Mouse (Mus musculus): ENCODE measurements around the gene Casc1. TPM values are rescaled to one million over a fixed set of nuclear protein-coding genes. Genes with fewer than 3 reads are reported as not detected.

Gene Casc1
- total and polyA plus RNA-seq, 2 experiments from 2014 or later = 1.5 TPM

DNA sequence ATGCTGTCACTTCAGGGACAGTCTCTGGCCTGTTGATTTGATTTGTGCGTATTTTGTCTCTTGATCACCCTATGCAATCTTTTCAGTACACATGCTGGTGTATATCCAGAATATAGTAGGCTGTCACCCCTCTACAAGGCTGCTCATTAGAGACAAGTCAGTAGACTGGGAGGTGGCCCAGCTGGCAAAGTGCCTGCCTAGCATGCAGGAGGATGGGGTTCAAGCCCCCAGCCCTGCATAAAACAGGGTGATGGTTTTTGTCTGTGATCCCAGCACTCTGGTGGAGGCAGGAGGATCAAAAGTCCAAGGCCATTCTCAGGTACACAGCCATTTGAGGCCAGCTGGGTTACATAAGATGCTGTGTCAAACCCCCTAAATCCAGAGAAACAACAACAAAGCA, 24.7 kb downstream of the Casc1 start:
- Histone ChIP-seq H3K4me1 (ENCODE audit: insufficient read depth) (no peaks in the 10 kb centered on the region), H3K27me3 (ENCODE audit: insufficient read depth, low read length) (no peaks in the 10 kb centered on the region), H3K36me3 (ENCODE audit: insufficient read depth) (no peaks in the 10 kb centered on the region), H3K4me2 (ENCODE audit: low read depth) (no peak overlapping the region), H3K9ac (0 out of 2 replicates have a peak overlapping the region, but pooled peaks have one; percentile 4), H3K9me3 (ENCODE audit: low read length) (no peaks in the 10 kb centered on the region), H3K4me3 (ENCODE audit: low read depth, low read length) (no peak overlapping the region), H3K27ac (ENCODE audit: low read depth, low read length) (no peak overlapping the region)
- ATAC-seq (no peak), DNase-seq (no peak)
- TF ChIP-seq CTCF (IDR thresholded peaks at IDR 0.05; ENCODE audit: low read depth) = no peak
- WGBS = 70% methylated on average over 1 of the region's 1 CpGs

DNA sequence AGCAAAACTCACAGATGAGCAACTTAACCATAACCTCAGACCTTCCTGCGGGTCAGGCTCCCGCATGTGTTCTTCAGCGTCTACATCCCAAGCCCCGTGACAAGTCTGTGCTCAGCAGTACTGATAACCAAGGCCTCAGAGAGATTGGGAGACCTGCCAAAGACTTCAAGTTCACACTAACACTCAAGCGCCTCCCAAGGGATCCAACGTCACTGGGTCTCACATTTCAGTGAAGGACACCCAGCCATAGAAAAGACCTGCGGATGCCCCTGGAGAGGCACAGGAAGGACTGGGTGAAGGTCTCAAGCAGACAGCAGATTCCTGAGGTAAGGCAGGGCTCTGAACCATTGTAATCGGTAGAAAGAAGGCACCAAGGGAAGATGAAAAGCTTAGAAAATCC, 28.8 kb downstream of the Casc1 start:
- Histone ChIP-seq H3K4me2 (ENCODE audit: low read depth) (no peak overlapping the region), H3K9ac (no peak overlapping the region), H3K9me3 (ENCODE audit: low read length) (no peaks in the 10 kb centered on the region), H3K27ac (ENCODE audit: low read depth, low read length) (no peak overlapping the region), H3K4me1 (ENCODE audit: insufficient read depth) (no peaks in the 10 kb centered on the region), H3K27me3 (ENCODE audit: insufficient read depth, low read length) (no peaks in the 10 kb centered on the region), H3K36me3 (ENCODE audit: insufficient read depth) (no peaks in the 10 kb centered on the region), H3K4me3 (ENCODE audit: low read depth, low read length) (no peak overlapping the region)
- ATAC-seq (no peak), DNase-seq (no peak)
- TF ChIP-seq CTCF (IDR thresholded peaks at IDR 0.05; ENCODE audit: low read depth) = no peak
- WGBS = 76% methylated on average over 8 of the region's 8 CpGs

GRCm38 (mm10) chr6:145179665-145180064, 31.1 kb downstream of the Casc1 start:
- TF ChIP-seq CTCF (IDR thresholded peaks at IDR 0.05; ENCODE audit: low read depth) = peak; percentile 70
- no peak; the same call in 1 of the 2 replicates for ATAC-seq
- WGBS = 27% methylated on average over 6 of the region's 6 CpGs

DNA sequence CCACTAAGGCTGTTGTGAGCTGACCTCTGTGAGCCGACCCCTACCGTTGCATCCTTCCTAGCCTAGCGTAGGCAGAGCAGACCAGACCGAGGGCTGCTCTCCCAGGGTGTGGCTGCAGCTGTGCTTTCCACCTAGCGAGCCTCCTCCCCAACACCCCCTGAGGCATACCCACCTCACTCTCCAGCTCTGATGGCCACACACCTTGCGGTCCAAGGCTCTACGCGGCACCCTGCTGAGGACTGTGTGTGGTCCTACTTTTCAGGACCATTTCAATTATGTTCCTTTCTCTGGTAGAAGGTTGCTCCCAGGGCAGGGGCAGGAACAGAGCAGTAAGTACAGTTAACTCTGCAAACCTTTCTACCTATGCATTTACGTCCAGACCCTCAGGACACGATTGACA, 34.3 kb downstream of the Casc1 start:
- Histone ChIP-seq H3K4me3 (ENCODE audit: low read depth, low read length) (no peak overlapping the region), H3K36me3 (ENCODE audit: insufficient read depth) (no peaks in the 10 kb centered on the region), H3K4me1 (ENCODE audit: insufficient read depth) (no peaks in the 10 kb centered on the region), H3K27me3 (ENCODE audit: insufficient read depth, low read length) (peaks cover 8% of the 10 kb centered on the region; the same call in 1 of the 2 replicates), H3K9ac (no peak overlapping the region), H3K27ac (ENCODE audit: low read depth, low read length) (no peak overlapping the region), H3K9me3 (ENCODE audit: low read length) (no peaks in the 10 kb centered on the region), H3K4me2 (ENCODE audit: low read depth) (no peak overlapping the region)
- WGBS = 48% methylated on average over 10 of the region's 10 CpGs
- no peak for TF ChIP-seq CTCF (IDR thresholded peaks at IDR 0.05; ENCODE audit: low read depth)
- ATAC-seq (no peak), DNase-seq (no peak)

More at GRCm38 (mm10) chr6:145179665-145180064, 31.1 kb downstream of the Casc1 start:
- Histone ChIP-seq H3K4me1 (ENCODE audit: insufficient read depth) (no peaks in the 10 kb centered on the region), H3K27ac (ENCODE audit: low read depth, low read length) (no peak overlapping the region), H3K36me3 (ENCODE audit: insufficient read depth) (no peaks in the 10 kb centered on the region), H3K4me2 (ENCODE audit: low read depth) (no peak overlapping the region), H3K4me3 (ENCODE audit: low read depth, low read length) (no peak overlapping the region), H3K9ac (no peak overlapping the region), H3K27me3 (ENCODE audit: insufficient read depth, low read length) (peaks cover 8% of the 10 kb centered on the region; the same call in 1 of the 2 replicates), H3K9me3 (ENCODE audit: low read length) (no peaks in the 10 kb centered on the region)
- DNase-seq = peak; percentile 45

DNA sequence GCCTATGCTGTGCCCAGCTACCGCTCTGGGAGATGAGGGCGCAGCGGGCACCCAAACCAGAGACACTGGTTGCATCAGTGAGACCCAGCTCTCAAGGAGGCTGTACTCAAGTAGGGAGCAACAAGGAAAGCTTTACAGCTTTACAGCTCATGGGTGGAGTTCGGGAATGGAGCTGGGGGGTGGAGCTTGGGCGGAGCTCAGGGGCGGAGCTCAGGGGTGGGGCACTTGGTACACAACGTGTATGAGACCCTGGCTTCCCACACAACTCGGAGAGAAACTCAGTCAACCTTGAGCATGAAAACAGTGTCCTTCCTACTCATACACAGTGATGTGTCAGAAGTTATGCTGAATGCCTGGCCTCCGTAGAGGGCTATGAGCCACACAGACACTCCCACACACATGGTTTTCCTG, 35.2 kb downstream of the Casc1 start:
- Histone ChIP-seq H3K4me1 (ENCODE audit: insufficient read depth) (no peaks in the 10 kb centered on the region), H3K4me3 (ENCODE audit: low read depth, low read length) (no peak overlapping the region), H3K27ac (ENCODE audit: low read depth, low read length) (no peak overlapping the region), H3K9ac (no peak overlapping the region), H3K27me3 (ENCODE audit: insufficient read depth, low read length) (peaks cover 8% of the 10 kb centered on the region; the same call in 1 of the 2 replicates), H3K4me2 (ENCODE audit: low read depth) (no peak overlapping the region), H3K36me3 (ENCODE audit: insufficient read depth) (no peaks in the 10 kb centered on the region), H3K9me3 (ENCODE audit: low read length) (no peaks in the 10 kb centered on the region)
- no peak for ATAC-seq
- 41% methylated on average over 9 of the region's 9 CpGs for WGBS
- no peak for TF ChIP-seq CTCF (IDR thresholded peaks at IDR 0.05; ENCODE audit: low read depth)
- DNase-seq = no peak

GRCm38 (mm10) chr6:145173781-145174191, 37.0 kb downstream of the Casc1 start:
- DNase-seq (peak; percentile 39), ATAC-seq (peak; percentile 55; the same call in 1 of the 2 replicates)
- Histone ChIP-seq H3K9me3 (ENCODE audit: low read length) (no peaks in the 10 kb centered on the region), H3K36me3 (ENCODE audit: insufficient read depth) (no peaks in the 10 kb centered on the region), H3K27ac (ENCODE audit: low read depth, low read length) (no peak overlapping the region), H3K27me3 (ENCODE audit: insufficient read depth, low read length) (peaks cover 8% of the 10 kb centered on the region; the same call in 1 of the 2 replicates), H3K4me3 (ENCODE audit: low read depth, low read length) (no peak overlapping the region), H3K4me1 (ENCODE audit: insufficient read depth) (no peaks in the 10 kb centered on the region), H3K9ac (no peak overlapping the region), H3K4me2 (ENCODE audit: low read depth) (no peak overlapping the region)
- TF ChIP-seq CTCF (IDR thresholded peaks at IDR 0.05; ENCODE audit: low read depth) = no peak
- 3% methylated on average over 11 of the region's 11 CpGs for WGBS

DNA sequence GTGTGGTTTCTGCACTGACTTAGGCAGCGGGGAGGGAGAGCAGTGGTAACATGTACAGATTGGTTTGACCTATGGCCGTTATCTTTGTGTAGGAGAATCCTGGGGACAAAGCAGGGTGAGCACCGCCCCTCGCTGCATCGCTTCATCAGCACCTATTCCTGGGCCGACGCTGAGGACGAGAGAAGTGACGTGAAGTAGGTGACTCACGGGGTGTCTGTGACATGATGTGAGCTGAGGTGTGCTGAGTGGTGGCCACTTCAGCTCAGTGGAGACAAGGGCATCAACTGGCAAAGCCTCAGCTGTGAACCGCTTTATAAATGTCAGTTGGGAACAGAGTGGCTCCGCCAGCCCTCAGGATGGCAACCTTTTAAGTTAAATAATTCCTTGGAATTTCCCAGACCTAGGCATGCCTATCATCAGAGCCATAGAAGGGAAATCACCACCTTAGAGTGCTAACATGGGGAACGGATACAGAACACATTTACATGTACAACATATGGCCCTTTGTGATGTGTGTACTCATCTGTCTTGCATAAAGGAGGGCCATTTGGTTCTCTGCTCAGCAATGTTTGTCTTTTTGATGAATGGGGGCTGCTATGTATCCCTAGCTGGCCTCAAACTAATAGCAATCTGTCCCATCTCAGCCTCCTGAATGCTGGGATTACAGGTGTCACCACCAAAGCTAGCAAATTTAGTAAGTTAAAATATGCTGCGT, 38.8 kb downstream of the Casc1 start:
- no peak for TF ChIP-seq CTCF (IDR thresholded peaks at IDR 0.05; ENCODE audit: low read depth)
- WGBS = 74% methylated on average over 14 of the region's 14 CpGs
- Histone ChIP-seq H3K27me3 (ENCODE audit: insufficient read depth, low read length) (peaks cover 8% of the 10 kb centered on the region; the same call in 1 of the 2 replicates), H3K36me3 (ENCODE audit: insufficient read depth) (no peaks in the 10 kb centered on the region), H3K4me1 (ENCODE audit: insufficient read depth) (no peaks in the 10 kb centered on the region), H3K4me3 (ENCODE audit: low read depth, low read length) (no peak overlapping the region), H3K9me3 (ENCODE audit: low read length) (no peaks in the 10 kb centered on the region), H3K9ac (no peak overlapping the region), H3K4me2 (ENCODE audit: low read depth) (no peak overlapping the region), H3K27ac (ENCODE audit: low read depth, low read length) (no peak overlapping the region)
- ATAC-seq (no peak), DNase-seq (no peak)
